Mouse (Mus musculus): ENCODE data around the gene Acox2. TPM values are rescaled to one million over a fixed set of nuclear protein-coding genes. Genes with fewer than 3 reads are reported as not detected.

Acox2 gene
- polyA plus RNA-seq, 1 experiment from 2014 or later = not detected

- ATAC-seq (ENCODE audit: insufficient number of reproducible peaks, insufficient read depth, low FRiP score, low read depth) = no peak
- Histone ChIP-seq H3K9ac (replicated peaks; ENCODE audit: low read depth, low read length) (no peak overlapping the region), H3K4me3 (ENCODE audit: low read depth, low read length) (no peak overlapping the region), H3K27ac (ENCODE audit: low read length) (no peak overlapping the region), H3K4me1 (ENCODE audit: control insufficient read depth, insufficient read depth, low read length) (no peaks in the 10 kb centered on the region), H3K36me3 (ENCODE audit: control insufficient read depth, insufficient read depth, low read length) (no peaks in the 10 kb centered on the region), H3K4me2 (replicated peaks; ENCODE audit: low read depth, low read length) (no peak overlapping the region), H3K27me3 (ENCODE audit: control insufficient read depth, insufficient read depth, low read length) (no peaks in the 10 kb centered on the region), H3K9me3 (ENCODE audit: control insufficient read depth, low read depth, low read length) (no peaks in the 10 kb centered on the region)
- WGBS = 62% methylated on average over 9 of the region's 9 CpGs
These were observed 52.8 kb downstream of the Acox2 start for GRCm38 (mm10) chr14:8206179-8206910.

DNA sequence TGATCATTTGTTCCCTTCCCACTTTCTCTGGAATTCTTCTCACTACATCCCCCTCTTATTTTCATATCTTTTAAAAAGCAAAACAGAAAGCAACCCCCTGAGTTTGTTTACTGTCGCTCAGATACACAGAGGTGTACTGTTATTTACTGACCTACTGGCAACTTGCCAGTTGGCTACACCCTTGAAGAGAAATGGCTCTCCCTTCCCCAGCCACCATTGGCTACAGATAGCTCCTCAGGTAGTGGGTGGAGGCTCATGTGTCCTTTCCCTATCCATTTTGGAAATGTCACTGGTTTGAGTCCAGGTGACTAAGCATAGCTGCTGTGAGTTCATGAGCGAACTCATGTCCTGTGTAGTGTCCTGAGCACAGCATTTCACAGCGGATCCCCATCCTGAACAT lies 57.4 kb downstream of the Acox2 start:
- ATAC-seq (ENCODE audit: insufficient number of reproducible peaks, insufficient read depth, low FRiP score, low read depth) = no peak
- Histone ChIP-seq H3K4me3 (ENCODE audit: low read depth, low read length) (no peak overlapping the region), H3K27ac (ENCODE audit: low read length) (no peak overlapping the region), H3K36me3 (ENCODE audit: control insufficient read depth, insufficient read depth, low read length) (no peaks in the 10 kb centered on the region), H3K9me3 (ENCODE audit: control insufficient read depth, low read depth, low read length) (no peaks in the 10 kb centered on the region), H3K9ac (replicated peaks; ENCODE audit: low read depth, low read length) (no peak overlapping the region), H3K27me3 (ENCODE audit: control insufficient read depth, insufficient read depth, low read length) (no peaks in the 10 kb centered on the region), H3K4me2 (replicated peaks; ENCODE audit: low read depth, low read length) (no peak overlapping the region), H3K4me1 (ENCODE audit: control insufficient read depth, insufficient read depth, low read length) (no peaks in the 10 kb centered on the region)
- WGBS = 78% methylated on average over 3 of the region's 3 CpGs

DNA sequence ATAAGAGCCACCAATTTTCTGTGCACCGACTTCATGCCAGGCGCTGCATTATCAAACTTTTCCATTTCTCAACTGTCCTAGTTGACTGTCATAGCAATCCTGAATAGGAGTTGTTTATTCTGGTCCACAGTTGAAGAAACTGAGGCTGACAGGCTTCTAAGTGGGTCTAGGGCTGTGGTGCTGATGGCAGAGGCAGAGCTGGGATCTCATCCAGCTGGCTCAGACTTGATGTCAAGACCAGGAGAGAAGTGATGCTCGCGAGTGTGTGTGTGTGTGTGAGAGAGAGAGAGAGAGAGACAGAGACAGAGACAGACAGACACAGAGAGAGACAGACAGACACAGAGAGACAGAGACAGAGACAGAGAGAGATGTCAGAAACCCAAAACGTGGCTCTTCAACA lies 58.4 kb downstream of the Acox2 start:
- Histone ChIP-seq H3K9ac (replicated peaks; ENCODE audit: low read depth, low read length) (no peak overlapping the region), H3K9me3 (ENCODE audit: control insufficient read depth, low read depth, low read length) (no peaks in the 10 kb centered on the region), H3K36me3 (ENCODE audit: control insufficient read depth, insufficient read depth, low read length) (no peaks in the 10 kb centered on the region), H3K27ac (ENCODE audit: low read length) (no peak overlapping the region), H3K4me1 (ENCODE audit: control insufficient read depth, insufficient read depth, low read length) (no peaks in the 10 kb centered on the region), H3K4me3 (ENCODE audit: low read depth, low read length) (no peak overlapping the region), H3K4me2 (replicated peaks; ENCODE audit: low read depth, low read length) (no peak overlapping the region), H3K27me3 (ENCODE audit: control insufficient read depth, insufficient read depth, low read length) (no peaks in the 10 kb centered on the region)
- ATAC-seq (ENCODE audit: insufficient number of reproducible peaks, insufficient read depth, low FRiP score, low read depth) = no peak
- WGBS = 77% methylated on average over 5 of the region's 5 CpGs

DNA sequence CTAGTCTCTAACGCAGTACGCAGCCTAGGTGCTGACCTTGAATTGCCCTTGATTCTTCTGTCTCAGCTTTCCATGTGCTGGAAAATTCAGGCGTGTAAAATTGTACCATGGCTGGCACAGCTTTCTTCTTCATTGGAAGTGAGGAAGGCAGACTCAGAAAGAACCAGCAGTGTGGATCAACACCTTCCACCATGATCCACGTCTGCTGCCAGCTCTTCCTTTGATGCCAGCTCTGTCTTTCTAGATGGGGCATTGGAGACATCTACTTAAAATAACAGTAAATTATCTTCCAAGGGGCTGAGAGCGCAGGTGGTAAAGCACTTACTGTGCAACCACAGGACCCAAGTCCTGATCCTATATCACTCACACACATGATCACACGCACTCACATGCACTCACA lies 66.4 kb downstream of the Acox2 start:
- no peaks in the 10 kb centered on the region for H3K36me3 ChIP-seq (ENCODE audit: control insufficient read depth, insufficient read depth, low read length)
- no peak for ATAC-seq (ENCODE audit: insufficient number of reproducible peaks, insufficient read depth, low FRiP score, low read depth)
- no peak overlapping the region for H3K4me2 ChIP-seq (replicated peaks; ENCODE audit: low read depth, low read length)
- 90% methylated on average over 6 of the region's 6 CpGs for WGBS
- no peaks in the 10 kb centered on the region for H3K4me1 ChIP-seq (ENCODE audit: control insufficient read depth, insufficient read depth, low read length)
- H3K27me3 ChIP-seq (ENCODE audit: control insufficient read depth, insufficient read depth, low read length) = no peaks in the 10 kb centered on the region
- no peaks in the 10 kb centered on the region for H3K9me3 ChIP-seq (ENCODE audit: control insufficient read depth, low read depth, low read length)
- H3K4me3 ChIP-seq (ENCODE audit: low read depth, low read length) = no peak overlapping the region
- H3K9ac ChIP-seq (replicated peaks; ENCODE audit: low read depth, low read length) = no peak overlapping the region
- H3K27ac ChIP-seq (ENCODE audit: low read length) = no peak overlapping the region

GRCm38 (mm10) chr14:8191331-8191965 lies 67.7 kb downstream of the Acox2 start:
- H3K27ac ChIP-seq (ENCODE audit: low read length) = no peak overlapping the region
- no peak for ATAC-seq (ENCODE audit: insufficient number of reproducible peaks, insufficient read depth, low FRiP score, low read depth)
- WGBS = 56% methylated on average over 12 of the region's 12 CpGs

GRCm38 (mm10) chr14:8190556-8190955 lies 68.6 kb downstream of the Acox2 start:
- H3K4me3 ChIP-seq (ENCODE audit: low read depth, low read length) = no peak overlapping the region
- no peaks in the 10 kb centered on the region for H3K9me3 ChIP-seq (ENCODE audit: control insufficient read depth, low read depth, low read length)
- no peak for ATAC-seq (ENCODE audit: insufficient number of reproducible peaks, insufficient read depth, low FRiP score, low read depth)
- no peak overlapping the region for H3K4me2 ChIP-seq (replicated peaks; ENCODE audit: low read depth, low read length)
- no peaks in the 10 kb centered on the region for H3K36me3 ChIP-seq (ENCODE audit: control insufficient read depth, insufficient read depth, low read length)
- H3K27ac ChIP-seq (ENCODE audit: low read length) = no peak overlapping the region
- 96% methylated on average over 3 of the region's 3 CpGs for WGBS
- no peaks in the 10 kb centered on the region for H3K27me3 ChIP-seq (ENCODE audit: control insufficient read depth, insufficient read depth, low read length)
- no peak overlapping the region for H3K9ac ChIP-seq (replicated peaks; ENCODE audit: low read depth, low read length)
- H3K4me1 ChIP-seq (ENCODE audit: control insufficient read depth, insufficient read depth, low read length) = no peaks in the 10 kb centered on the region

More at GRCm38 (mm10) chr14:8191331-8191965, 67.7 kb downstream of the Acox2 start:
- no peaks in the 10 kb centered on the region for H3K36me3 ChIP-seq (ENCODE audit: control insufficient read depth, insufficient read depth, low read length)
- H3K27me3 ChIP-seq (ENCODE audit: control insufficient read depth, insufficient read depth, low read length) = no peaks in the 10 kb centered on the region
- H3K9ac ChIP-seq (replicated peaks; ENCODE audit: low read depth, low read length) = no peak overlapping the region
- no peaks in the 10 kb centered on the region for H3K9me3 ChIP-seq (ENCODE audit: control insufficient read depth, low read depth, low read length)
- no peak overlapping the region for H3K4me3 ChIP-seq (ENCODE audit: low read depth, low read length)
- no peak overlapping the region for H3K4me2 ChIP-seq (replicated peaks; ENCODE audit: low read depth, low read length)
- no peaks in the 10 kb centered on the region for H3K4me1 ChIP-seq (ENCODE audit: control insufficient read depth, insufficient read depth, low read length)

DNA sequence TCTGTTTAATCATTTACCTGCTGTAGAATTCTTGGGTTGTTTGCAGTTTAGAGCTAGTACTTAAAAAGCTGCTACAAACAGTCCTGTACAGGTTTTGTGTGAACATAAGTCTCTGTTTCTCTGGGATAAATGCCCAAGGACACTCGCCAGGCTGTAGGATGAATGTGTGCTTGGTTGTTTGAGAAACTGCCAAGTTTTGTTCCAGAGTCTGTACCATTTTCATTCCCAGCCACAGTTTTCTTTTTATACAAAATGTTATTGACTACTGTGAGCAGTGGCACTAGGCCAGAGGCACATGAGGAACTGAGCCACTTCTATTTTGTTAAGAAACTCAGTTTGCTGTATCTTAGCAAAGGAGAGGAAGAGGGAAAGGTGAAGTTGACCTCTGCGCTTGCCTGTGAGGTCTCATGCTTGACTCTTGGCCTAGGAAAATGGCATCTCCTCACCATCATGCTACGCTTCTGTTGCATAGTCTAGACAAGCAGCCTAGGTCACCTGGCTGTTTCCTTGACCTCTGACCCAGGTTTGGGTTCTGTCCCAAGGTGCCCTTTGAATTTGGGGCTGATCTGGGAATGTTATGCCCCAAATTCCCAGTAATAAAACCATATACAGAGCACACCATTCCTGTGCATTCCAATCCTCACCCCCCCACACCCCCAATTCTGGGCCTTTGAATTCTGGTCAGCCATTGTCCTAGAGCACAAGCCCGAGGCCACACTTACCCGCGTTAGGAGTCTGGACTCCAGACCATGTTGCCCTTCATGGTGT lies 72.7 kb downstream of the Acox2 start:
- H3K27me3 ChIP-seq (ENCODE audit: control insufficient read depth, insufficient read depth, low read length) = no peaks in the 10 kb centered on the region
- H3K4me3 ChIP-seq (ENCODE audit: low read depth, low read length) = no peak overlapping the region
- 84% methylated on average over 6 of the region's 6 CpGs for WGBS
- H3K9me3 ChIP-seq (ENCODE audit: control insufficient read depth, low read depth, low read length) = no peaks in the 10 kb centered on the region
- no peak overlapping the region for H3K4me2 ChIP-seq (replicated peaks; ENCODE audit: low read depth, low read length)
- H3K9ac ChIP-seq (replicated peaks; ENCODE audit: low read depth, low read length) = no peak overlapping the region
- H3K27ac ChIP-seq (ENCODE audit: low read length) = no peak overlapping the region
- no peaks in the 10 kb centered on the region for H3K36me3 ChIP-seq (ENCODE audit: control insufficient read depth, insufficient read depth, low read length)
- H3K4me1 ChIP-seq (ENCODE audit: control insufficient read depth, insufficient read depth, low read length) = no peaks in the 10 kb centered on the region
- ATAC-seq (ENCODE audit: insufficient number of reproducible peaks, insufficient read depth, low FRiP score, low read depth) = no peak

- Histone ChIP-seq H3K9ac (replicated peaks; ENCODE audit: low read depth, low read length) (no peak overlapping the region), H3K4me1 (ENCODE audit: control insufficient read depth, insufficient read depth, low read length) (no peaks in the 10 kb centered on the region), H3K27me3 (ENCODE audit: control insufficient read depth, insufficient read depth, low read length) (no peaks in the 10 kb centered on the region), H3K27ac (ENCODE audit: low read length) (no peak overlapping the region), H3K36me3 (ENCODE audit: control insufficient read depth, insufficient read depth, low read length) (no peaks in the 10 kb centered on the region), H3K4me2 (replicated peaks; ENCODE audit: low read depth, low read length) (no peak overlapping the region), H3K4me3 (ENCODE audit: low read depth, low read length) (no peak overlapping the region), H3K9me3 (ENCODE audit: control insufficient read depth, low read depth, low read length) (no peaks in the 10 kb centered on the region)
- no peak for ATAC-seq (ENCODE audit: insufficient number of reproducible peaks, insufficient read depth, low FRiP score, low read depth)
- WGBS = 63% methylated on average over 3 of the region's 3 CpGs
These were observed 75.8 kb downstream of the Acox2 start for GRCm38 (mm10) chr14:8183330-8183729.

All from stomach, embryonic 14.5 days (tissue).